In genomic region chr19:37109853-37110252, GRCm38 (mm10) we compare ENCODE assay signal across 15 mouse cellular contexts.
"Had no signal": no experiment of that assay in that cellular context is flagged by ENCODE, and none has a peak within 500 bp of the region (broad histone marks: within the 10 kb centered on the region; RNA-seq: fewer than 3 reads in every experiment).

No protein-coding gene starts in this region.

- DNase-seq: liver, postnatal 0 days; lung, adult 2 months; lung, postnatal 14 days; lung, postnatal 36 days; midbrain, embryonic 14.5 days; right cerebral cortex, postnatal 14 days; thymus, adult 18-20 months; thymus, postnatal 14 days; thymus, postnatal 36 days had no signal

- H3K36me3 ChIP-seq: liver, embryonic 15.5 days; lung, embryonic 15.5 days; midbrain, embryonic 12.5 days; neural tube, embryonic 12.5 days had no signal

- H3K9me3 ChIP-seq: liver, embryonic 15.5 days; lung, embryonic 15.5 days; megakaryocyte, embryonic 14.5 days; midbrain, embryonic 12.5 days; neural tube, embryonic 12.5 days had no signal

- H3K4me3 ChIP-seq: liver, embryonic 15.5 days; lung, embryonic 15.5 days; megakaryocyte, embryonic 14.5 days; midbrain, embryonic 12.5 days; myocyte; neural tube, embryonic 12.5 days had no signal

- H3K27me3 ChIP-seq: liver, embryonic 15.5 days; lung, embryonic 15.5 days; megakaryocyte, embryonic 14.5 days; midbrain, embryonic 12.5 days; neural tube, embryonic 12.5 days had no signal

- H3K9ac ChIP-seq: liver, embryonic 15.5 days; liver, postnatal 0 days; lung, embryonic 15.5 days; midbrain, embryonic 12.5 days; neural tube, embryonic 12.5 days had no signal

- H3K4me2 ChIP-seq: liver, embryonic 15.5 days; lung, embryonic 15.5 days; midbrain, embryonic 12.5 days; neural tube, embryonic 12.5 days had no signal

- H3K27ac ChIP-seq: liver, embryonic 15.5 days; lung, embryonic 15.5 days; midbrain, embryonic 12.5 days; neural tube, embryonic 12.5 days had no signal

- H3K4me1 ChIP-seq: lung, embryonic 15.5 days; midbrain, embryonic 12.5 days; neural tube, embryonic 12.5 days had no signal
